Mouse (Mus musculus) thymus, postnatal 36 days (tissue): ENCODE data around the gene Acads.
"Not testable (repeated sequence)": the region's sequence is repeated elsewhere in the genome, so short reads cannot be mapped to it uniquely, and the experiment has no call there.

ENCODE experiments used
- DNase-seq, 2 experiments: peaks; one replicate each; pipeline ENCODE4 v3.0.0; 2022; ENCODE audit warnings: mixed read lengths in 2 of 2

Acads gene

DNA sequence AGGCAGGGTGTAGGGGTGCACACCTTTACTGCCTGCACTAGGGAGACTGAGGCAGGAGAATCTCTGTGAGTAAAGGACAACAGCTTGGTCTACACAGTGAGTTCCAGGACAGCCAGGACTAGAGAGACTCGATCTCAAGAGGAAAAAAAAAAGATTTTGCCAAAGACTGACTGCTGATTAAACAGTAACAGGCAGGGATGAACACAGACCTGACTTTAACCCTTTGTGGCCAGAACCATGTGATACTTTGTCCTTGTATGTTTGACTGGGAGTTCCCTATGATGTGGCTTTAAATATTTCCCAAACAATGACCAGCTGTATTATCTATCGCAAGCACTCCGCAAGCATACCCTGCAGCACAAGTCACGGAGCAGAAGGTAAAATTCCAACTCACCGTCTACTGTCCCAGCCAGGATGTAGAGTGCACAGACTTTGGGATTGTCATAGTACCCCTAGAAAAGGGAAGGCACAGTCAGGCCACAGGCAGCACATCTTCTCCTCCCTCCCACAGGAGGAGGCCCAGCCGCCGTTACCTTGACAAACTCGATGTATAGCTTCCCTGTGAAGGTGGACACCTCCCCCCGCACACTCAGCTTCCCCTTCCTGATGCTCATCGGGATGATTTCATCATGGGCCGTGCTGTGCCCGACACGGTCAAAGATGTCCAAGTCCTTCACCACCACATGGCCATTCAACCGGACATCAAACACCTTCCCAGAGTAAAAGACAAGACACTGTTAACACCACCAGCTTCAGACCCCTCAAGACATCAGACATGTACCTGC is 30.7 kb upstream of the Acads start:
- DNase-seq: no peak

GRCm38 (mm10) chr5:115148872-115149271 is 29.7 kb upstream of the Acads start:
- not testable (repeated sequence) for DNase-seq

DNA sequence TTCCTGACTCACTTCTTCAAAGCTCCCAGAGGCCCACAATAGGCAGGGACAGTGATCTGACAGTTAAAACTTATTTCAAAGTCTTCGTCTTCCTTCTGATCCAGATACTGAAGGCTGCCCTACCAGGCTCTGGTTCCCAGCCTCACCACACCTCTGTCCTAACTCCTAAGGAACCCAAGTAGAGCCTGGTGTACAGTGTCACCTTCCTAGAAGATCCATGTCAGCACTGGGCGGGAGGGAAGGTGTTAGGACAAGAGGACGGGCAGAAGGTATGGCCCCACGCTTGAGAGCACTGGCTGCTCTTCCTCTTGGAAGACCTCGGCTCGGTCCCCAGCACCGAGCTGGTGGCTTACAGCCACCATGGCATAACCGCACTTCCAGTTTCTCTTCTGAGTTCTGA is 29.2 kb upstream of the Acads start:
- DNase-seq: no peak

GRCm38 (mm10) chr5:115147388-115147787 is 28.2 kb upstream of the Acads start:
- no peak for DNase-seq

- DNase-seq: no peak
Observed at GRCm38 (mm10) chr5:115146747-115147130, 27.6 kb upstream of the Acads start.

DNA sequence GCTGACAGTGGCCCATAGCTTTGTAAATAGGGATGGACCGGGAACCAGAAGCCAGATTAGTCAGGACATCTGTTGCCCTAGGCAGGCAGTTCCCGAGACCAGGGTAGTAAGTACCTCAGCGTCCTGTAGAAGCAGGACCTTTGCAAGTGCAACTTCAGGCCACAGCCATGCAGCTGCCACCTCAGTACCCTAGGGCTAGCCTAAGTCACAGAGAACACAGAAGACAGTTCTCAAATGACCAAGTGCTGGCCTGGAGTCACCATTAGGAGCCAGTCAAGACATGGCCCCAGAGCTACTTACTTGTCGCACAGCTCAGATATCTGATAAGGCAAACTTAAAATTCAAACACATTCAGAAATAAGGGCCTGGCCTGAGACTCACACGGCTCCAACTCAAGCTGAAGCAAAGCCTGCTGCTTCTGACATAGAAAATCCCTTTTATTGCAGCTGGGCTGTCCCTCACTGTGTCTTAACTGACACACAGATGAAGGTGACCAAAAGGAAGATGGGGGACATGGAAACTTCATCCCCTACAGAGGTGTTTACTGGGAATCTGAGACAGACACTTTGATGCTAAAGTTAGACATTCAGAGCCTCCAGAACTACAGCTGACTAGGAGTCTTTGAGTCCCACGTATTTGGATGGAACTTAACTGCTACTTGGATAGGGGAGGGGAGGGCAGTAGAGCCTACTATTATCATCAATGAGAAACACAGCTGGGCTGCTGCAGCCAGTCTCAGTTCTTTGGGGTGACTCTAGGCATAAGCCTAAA is 27.0 kb upstream of the Acads start:
- no peak for DNase-seq

DNA sequence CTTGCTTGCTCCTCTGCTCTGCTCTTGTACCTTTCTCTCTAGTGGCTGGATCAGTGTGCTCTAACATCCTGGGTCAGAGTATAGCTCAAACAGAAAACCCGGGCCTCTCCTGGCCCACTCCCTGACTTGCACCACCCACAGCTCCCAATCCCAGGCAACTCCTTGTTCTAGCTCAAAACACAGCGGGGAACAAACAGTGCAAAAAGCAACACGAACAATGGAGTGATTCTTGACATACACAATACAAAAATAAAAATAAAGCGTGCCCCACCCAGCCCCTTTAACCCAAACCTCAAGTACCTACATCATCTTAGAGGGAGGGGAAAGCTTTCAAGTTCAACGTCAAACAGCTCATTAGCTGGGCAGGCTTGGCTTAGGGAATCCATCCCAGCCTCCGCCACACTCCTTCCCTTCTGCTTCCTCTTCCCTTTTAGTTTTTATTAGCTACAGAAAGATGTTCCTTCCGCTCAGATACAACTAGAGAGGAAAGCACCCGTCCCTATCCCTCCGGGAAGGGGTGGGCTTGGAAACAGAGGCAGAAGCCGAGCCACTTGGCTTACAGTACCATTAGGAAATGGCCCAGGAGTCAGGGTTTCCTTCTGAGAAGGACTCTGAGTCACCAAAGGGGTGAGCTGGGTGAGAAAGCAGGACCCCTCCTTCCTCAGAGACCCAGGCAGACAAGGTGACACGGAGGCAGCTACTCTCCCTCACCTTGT is 26.3 kb upstream of the Acads start:
- no peak for DNase-seq

DNA sequence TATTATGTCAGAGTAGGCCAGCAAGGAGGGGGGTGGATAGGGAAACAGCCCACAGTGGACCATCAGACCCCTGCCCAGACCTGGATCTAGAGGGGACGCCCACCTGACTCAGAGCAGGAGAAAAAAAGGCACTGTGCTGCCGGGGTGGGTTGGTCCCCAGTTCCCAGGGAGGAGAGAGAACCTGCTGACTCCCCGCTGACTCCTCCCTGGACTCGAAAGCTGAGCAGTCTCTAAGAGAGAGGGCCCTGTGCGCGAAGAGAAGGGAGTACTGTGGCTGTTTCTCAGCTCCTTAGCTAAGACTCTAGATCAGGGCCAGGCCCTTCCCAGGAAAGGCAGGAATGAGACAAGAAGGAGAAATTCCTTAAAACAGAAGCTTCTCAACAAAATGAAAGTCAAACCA is 25.3 kb upstream of the Acads start:
- no peak for DNase-seq

DNA sequence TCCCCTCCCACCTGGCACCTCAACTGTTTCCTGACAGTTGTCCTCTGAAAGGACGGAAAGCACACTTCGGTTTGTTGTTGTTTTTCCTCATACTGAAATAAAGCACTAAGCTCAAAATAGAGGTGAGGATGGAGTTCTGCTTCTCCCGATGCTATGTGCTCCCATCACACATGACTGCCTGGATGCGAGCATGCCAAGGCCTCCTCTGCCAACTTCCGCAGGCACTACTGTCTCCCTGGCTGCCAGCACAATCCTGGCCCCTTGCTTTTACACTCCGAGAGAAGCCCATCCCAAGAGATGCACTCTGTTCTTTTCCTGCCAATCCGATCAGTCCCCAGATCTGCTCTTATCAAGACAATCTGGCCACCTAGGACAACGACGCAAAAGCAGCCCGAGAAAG is 24.4 kb upstream of the Acads start:
- no peak for DNase-seq

DNA sequence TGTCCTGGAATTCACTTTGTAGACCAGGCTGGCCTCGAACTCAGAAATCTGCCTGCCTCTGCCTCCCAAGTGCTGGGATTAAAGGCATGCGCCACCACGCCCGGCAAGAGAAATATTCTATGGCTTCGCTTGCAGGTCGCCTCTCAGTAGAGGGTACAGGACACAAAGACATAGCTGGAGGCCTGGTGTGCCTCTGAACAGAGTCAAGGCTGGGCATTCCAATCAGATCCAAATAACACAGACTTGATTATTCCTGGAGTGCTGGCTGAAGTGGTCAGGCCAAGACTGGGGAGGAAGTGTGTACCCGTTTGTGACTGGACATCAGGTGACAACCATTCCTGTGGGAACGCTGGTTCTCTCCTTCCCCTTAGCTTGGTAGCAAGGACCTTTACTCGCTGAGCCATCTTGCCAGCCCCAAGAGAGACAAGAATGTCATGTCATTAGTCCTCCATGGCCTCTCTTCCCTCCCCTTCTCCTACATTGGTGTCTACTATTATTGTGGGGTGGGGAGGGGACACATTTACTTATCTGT is 23.1 kb upstream of the Acads start:
- no peak for DNase-seq

DNA sequence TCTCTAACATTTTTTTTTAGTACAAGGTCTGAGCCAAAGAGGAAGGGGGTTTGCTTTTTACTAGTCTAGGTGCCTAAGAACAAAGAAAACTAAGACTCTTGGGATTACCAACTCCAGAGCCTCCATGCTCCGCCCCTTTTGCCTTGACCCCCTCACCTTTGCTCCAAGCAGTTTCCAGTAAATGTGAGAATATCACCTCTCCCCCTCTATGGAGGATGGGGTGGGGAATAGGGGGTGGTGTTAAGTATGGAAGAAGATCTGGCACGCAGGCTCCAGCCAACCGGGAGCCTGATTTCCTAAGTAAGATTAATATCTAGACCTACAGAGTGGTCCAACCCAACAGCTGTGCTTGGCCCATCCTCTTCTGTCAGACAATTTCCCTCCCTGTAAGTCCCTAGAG is 21.6 kb upstream of the Acads start:
- DNase-seq: no peak

GRCm38 (mm10) chr5:115139124-115139523 is 20.0 kb upstream of the Acads start:
- DNase-seq: no peak

DNA sequence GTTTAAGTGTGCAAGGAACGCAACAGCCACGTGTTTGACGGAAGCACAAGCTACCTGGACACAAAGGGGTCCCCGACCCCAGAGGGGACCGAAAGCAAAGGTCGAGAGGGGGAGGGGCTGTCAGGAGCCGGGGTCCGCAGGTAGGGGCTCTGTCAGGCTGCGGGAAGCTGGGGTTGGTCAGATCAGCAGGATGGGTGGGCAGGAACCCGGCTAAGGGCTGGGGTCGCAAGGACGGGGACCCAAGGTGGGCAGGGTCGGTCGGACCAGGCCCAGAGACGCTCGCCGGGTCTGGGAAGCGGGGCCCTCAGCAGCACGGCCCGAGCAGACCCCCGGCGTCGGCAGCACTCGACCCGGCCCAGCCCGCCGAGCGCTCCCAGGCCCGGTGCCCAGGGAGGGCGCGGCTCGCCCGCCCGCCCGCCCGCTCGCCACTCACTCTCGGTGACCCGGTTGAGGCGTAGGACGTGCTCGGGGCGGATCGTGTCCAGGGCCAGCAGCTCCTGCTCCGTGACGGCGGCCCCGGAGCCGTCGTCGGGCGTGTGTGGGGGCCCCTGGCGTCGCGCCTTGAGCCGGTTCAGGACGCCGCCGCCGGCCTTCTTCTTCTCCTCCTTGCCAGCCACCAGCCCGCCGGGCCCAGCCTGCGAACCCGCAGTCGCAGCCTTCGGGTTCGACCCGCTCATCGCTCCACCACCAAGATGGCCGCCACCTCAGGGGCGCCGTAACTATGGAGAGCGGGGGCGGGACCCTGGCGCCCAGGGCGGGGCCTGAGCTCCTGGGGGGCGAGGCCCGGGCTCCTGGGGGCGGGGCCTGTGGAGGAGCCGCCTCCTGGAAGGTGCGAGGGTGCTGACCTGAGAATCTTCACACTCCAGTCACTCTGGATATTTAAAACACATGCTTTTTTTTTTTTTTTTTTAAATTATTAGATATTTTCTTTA is 15.4 kb upstream of the Acads start, which contains the start of gene Unc119b:
Gene Unc119b (minus strand): TSS at position 742 of the 932 bp plus-strand sequence.
- DNase-seq: peak; percentile 91

DNA sequence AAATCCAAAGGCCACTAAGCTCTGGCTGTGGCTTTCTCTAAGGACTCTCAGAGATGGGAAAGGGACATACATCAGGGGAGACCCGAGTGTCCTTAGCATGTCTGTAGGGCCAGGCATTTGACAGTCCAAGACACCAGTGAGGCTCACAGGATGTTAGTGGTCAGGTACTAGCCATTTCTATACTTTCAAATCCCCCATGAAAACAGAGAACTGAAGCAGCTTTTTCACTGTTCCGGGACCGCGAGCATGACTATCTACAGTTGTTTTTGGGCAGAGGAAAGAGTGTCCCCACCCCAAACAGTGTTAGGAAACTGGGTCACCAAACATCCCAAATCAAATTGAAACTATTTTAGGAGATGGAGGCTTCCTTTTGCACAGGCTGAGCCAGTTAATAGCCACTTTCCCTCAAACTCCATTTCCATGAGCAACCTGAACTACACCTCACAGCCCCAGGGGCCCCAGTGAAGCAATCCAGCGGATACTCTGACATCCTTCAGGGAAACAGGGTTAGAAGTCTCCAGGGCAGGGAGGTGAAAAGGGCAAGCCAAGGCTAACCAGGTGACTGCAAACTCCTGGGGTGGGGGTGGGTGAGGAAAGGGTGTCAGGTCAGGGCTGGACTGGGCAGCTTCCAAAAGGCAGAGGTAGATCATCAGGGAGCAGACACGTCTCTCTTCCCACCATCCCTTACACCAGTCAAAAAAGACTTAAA is 14.4 kb upstream of the Acads start:
- no peak for DNase-seq

DNA sequence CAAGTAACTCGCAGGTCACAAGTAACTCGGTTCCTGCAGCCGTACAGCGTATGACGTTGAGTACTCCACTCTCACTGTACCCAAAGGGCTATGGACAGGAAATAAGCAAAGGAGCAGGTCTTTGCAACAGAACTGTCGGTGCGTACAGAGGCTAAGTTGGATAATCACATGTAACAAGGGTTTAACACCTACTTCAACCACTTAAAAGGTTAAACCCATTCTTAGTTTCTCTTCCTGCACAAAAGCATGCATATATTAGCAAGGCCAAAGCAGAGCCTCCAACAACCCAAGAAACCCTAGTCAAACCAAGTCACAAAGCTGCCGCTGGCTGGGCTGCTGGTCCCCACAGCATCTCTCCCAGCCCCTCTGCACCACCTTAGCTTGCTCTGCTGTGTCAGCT is 13.3 kb upstream of the Acads start:
- DNase-seq: no peak

GRCm38 (mm10) chr5:115129328-115129727 is 10.2 kb upstream of the Acads start:
- no peak for DNase-seq

- no peak for DNase-seq
Observed at GRCm38 (mm10) chr5:115127421-115128179, 8.5 kb upstream of the Acads start.

GRCm38 (mm10) chr5:115126578-115127312 is 7.6 kb upstream of the Acads start:
- no peak for DNase-seq

GRCm38 (mm10) chr5:115125211-115125871 is 6.2 kb upstream of the Acads start:
- DNase-seq: peak; percentile 88
